ENCODE assay signal across 9 mouse cellular contexts in genomic region chr6:82917076-82917777, GRCm38 (mm10). TPM values are rescaled to one million over a fixed set of nuclear protein-coding genes. Genes with fewer than 3 reads are reported as not detected.
DNase-seq lines count a peak whose midpoint lies in the region; ATAC-seq and TF ChIP-seq lines count a peak whose summit lies in the region.
"Had no signal": no experiment of that assay in that cellular context is flagged by ENCODE, and none has a peak within 500 bp of the region (broad histone marks: within the 10 kb centered on the region; RNA-seq: fewer than 3 reads in every experiment).

No protein-coding gene starts in this region.

- intact Hi-C loops in left cerebral cortex, postnatal 14 days (cut with DNase I), result loop anchor here (2.0 kb wide), 1 partner anchor 54 kb away; no protein-coding TSS in a partner anchor

- H3K9me3 ChIP-seq in lung, embryonic 14.5 days (ENCODE audit: low read depth, low read length), result no peaks in the 10 kb centered on the region
- no peaks in the 10 kb centered on the region for H3K9me3 ChIP-seq in hindbrain, embryonic 10.5 days
- no peaks in the 10 kb centered on the region for H3K9me3 ChIP-seq in stomach, embryonic 16.5 days (replicated peaks; ENCODE audit: control insufficient read depth, low read length)
- H3K9me3 ChIP-seq: G1E had no signal

- H3K4me2 ChIP-seq in lung, embryonic 14.5 days, result no peak overlapping the region
- no peak overlapping the region for H3K4me2 ChIP-seq in stomach, embryonic 16.5 days (ENCODE audit: low read depth, low read length)

- no peaks in the 10 kb centered on the region for H3K4me1 ChIP-seq in lung, embryonic 14.5 days (ENCODE audit: insufficient read depth)
- H3K4me1 ChIP-seq in hindbrain, embryonic 10.5 days (replicated peaks), result no peaks in the 10 kb centered on the region
- no peaks in the 10 kb centered on the region for H3K4me1 ChIP-seq in stomach, embryonic 16.5 days (ENCODE audit: control insufficient read depth, insufficient read depth, low read length)

- H3K27ac ChIP-seq in lung, embryonic 14.5 days (ENCODE audit: low read depth), result no peak overlapping the region
- H3K27ac ChIP-seq in hindbrain, embryonic 10.5 days, result no peak overlapping the region
- H3K27ac ChIP-seq in stomach, embryonic 16.5 days (ENCODE audit: low read length), result no peak overlapping the region

- H3K9ac ChIP-seq in lung, embryonic 14.5 days, result no peak overlapping the region
- no peak overlapping the region for H3K9ac ChIP-seq in stomach, embryonic 16.5 days (ENCODE audit: low read length)

- no peaks in the 10 kb centered on the region for H3K36me3 ChIP-seq in lung, embryonic 14.5 days (ENCODE audit: insufficient read depth)
- H3K36me3 ChIP-seq in hindbrain, embryonic 10.5 days, result no peaks in the 10 kb centered on the region
- no peaks in the 10 kb centered on the region for H3K36me3 ChIP-seq in stomach, embryonic 16.5 days (ENCODE audit: control insufficient read depth, insufficient read depth, low read length)
- H3K36me3 ChIP-seq: G1E had no signal

- 68% methylated on average over 26 of the region's 26 CpGs for WGBS in lung, embryonic 14.5 days
- WGBS in hindbrain, embryonic 10.5 days, result 79% methylated on average over 26 of the region's 26 CpGs
- 66% methylated on average over 26 of the region's 26 CpGs for WGBS in stomach, embryonic 16.5 days

- H3K4me3 ChIP-seq in lung, embryonic 14.5 days (ENCODE audit: low read depth, low read length), result no peak overlapping the region
- H3K4me3 ChIP-seq in hindbrain, embryonic 10.5 days, result no peak overlapping the region
- H3K4me3 ChIP-seq in stomach, embryonic 16.5 days (replicated peaks; ENCODE audit: low read length), result no peak overlapping the region

- DNase-seq in lung, embryonic 14.5 days, result peak; percentile 27
- DNase-seq in lung, postnatal 4 days, result no peak
- DNase-seq in hindbrain, embryonic 10.5 days (ENCODE audit: low spot score), result peak; percentile 7
- DNase-seq in left cerebral cortex, postnatal 14 days (ENCODE audit: low spot score in 2 of 2), result peak; percentile 37 to 52
- no peak for DNase-seq in kidney, adult 11 months
- no peak for DNase-seq in lung, postnatal 25 days (ENCODE audit: low spot score)
- no peak for DNase-seq in lung, adult 18-20 months

- H3K27me3 ChIP-seq in lung, embryonic 14.5 days (ENCODE audit: insufficient read depth, low read length), result no peaks in the 10 kb centered on the region
- no peaks in the 10 kb centered on the region for H3K27me3 ChIP-seq in hindbrain, embryonic 10.5 days (ENCODE audit: insufficient read depth, poor library complexity, severe bottlenecking)
- H3K27me3 ChIP-seq in stomach, embryonic 16.5 days (ENCODE audit: control insufficient read depth, insufficient read depth, low read length), result no peaks in the 10 kb centered on the region

- peak; percentile 16; the same call in 1 of the 2 replicates for ATAC-seq in lung, embryonic 14.5 days (ENCODE audit: insufficient read depth)
- peak; percentile 48; the same call in 1 of the 2 replicates for ATAC-seq in stomach, embryonic 16.5 days (ENCODE audit: insufficient read depth, low FRiP score)

- TF ChIP-seq CTCF in lung, embryonic 14.5 days (IDR thresholded peaks at IDR 0.05; ENCODE audit: low read depth), result no peak

RNA-seq across cellular contexts. Expression of gene Sema4f, which starts 22.3 kb away (rescaled TPM):
- polyA plus RNA-seq in lung, embryonic 14.5 days (2014; fragmentation: Nextera tagmentation; extraction: Ambion mirVana), result 8.5 and 10.0 TPM in 2 replicates
- 2.9 and 3.2 TPM in 2 replicates for polyA plus RNA-seq in hindbrain, embryonic 10.5 days (2016; fragmentation: Nextera tagmentation; extraction: Ambion mirVana)
- total RNA-seq in left cerebral cortex, postnatal 14 days (2021), result 10 to 100 TPM; 44.5 to 45.6 TPM
- polyA plus RNA-seq in stomach, embryonic 16.5 days (2015; fragmentation: Nextera tagmentation; extraction: Ambion mirVana), result 1.4 and 1.5 TPM in 2 replicates
- polyA plus RNA-seq: G1E had no signal

RNA-seq across cellular contexts. Expression of gene M1ap, which starts 29.5 kb away (rescaled TPM):
- polyA plus RNA-seq in lung, embryonic 14.5 days (2014; fragmentation: Nextera tagmentation; extraction: Ambion mirVana), result 1.1 TPM in 2 replicates
- polyA plus RNA-seq in hindbrain, embryonic 10.5 days (2016; fragmentation: Nextera tagmentation; extraction: Ambion mirVana), result 0.22 and 0.42 TPM in 2 replicates
- under 1 TPM in 1 of 2 experiments, not detected in 1; 0.23 TPM for total RNA-seq in left cerebral cortex, postnatal 14 days (2021)
- polyA plus RNA-seq in stomach, embryonic 16.5 days (2015; fragmentation: Nextera tagmentation; extraction: Ambion mirVana), result 0.26 and 1.0 TPM in 2 replicates

Comparison
In these comparisons a context has a peak if more than half of its experiments do, and no peak if none do; other contexts are left out.
1. DNase-seq: peak in lung, embryonic 14.5 days (single experiment), hindbrain, embryonic 10.5 days (single experiment) and left cerebral cortex, postnatal 14 days (2 of 2); none in lung, postnatal 4 days (0 of 2), kidney, adult 11 months (single experiment), lung, postnatal 25 days (single experiment) and lung, adult 18-20 months (0 of 2).